Mouse (Mus musculus) cortical plate, adult 2 months (tissue): Measurements from ENCODE around the gene Map3k6. TPM values are rescaled to one million over a fixed set of nuclear protein-coding genes. Genes with fewer than 3 reads are reported as not detected.

Experiments
- H3K27ac ChIP-seq: fragments of 200-500 bp; 2 replicates; pipeline ENCODE4 v1.5.1; 2012; ENCODE audit warnings: low read length, control low read depth, inconsistent platforms; ENCODE audit not compliant: insufficient read depth
- H3K4me1 ChIP-seq: fragments of 200-500 bp; 2 replicates; pipeline ENCODE4 v1.6.1; 2011; ENCODE audit warnings: low read length; ENCODE audit not compliant: control insufficient read depth, insufficient read depth
- H3K4me3 ChIP-seq: fragments of 200-500 bp; 2 replicates; pipeline ENCODE4 v1.5.1; 2011; ENCODE audit warnings: mild to moderate bottlenecking, low read length, control low read depth; ENCODE audit not compliant: insufficient read depth
- CTCF ChIP-seq: fragments of 200-500 bp; IDR thresholded peaks from 2 replicates; pipeline ENCODE4 v1.5.1; 2011; ENCODE audit warnings: mild to moderate bottlenecking, control low read depth, low read length; ENCODE audit not compliant: insufficient read depth; ENCODE audit errors: extremely low read depth
- POLR2A ChIP-seq: fragments of 200-500 bp; IDR thresholded peaks from 2 replicates; pipeline ENCODE4 v1.6.1; 2011; ENCODE audit warnings: mild to moderate bottlenecking, low read length, control low read depth; ENCODE audit not compliant: insufficient read depth; ENCODE audit errors: extremely low read depth
- polyA plus RNA-seq: library from polyadenylated mRNA; depleted of rRNA; stranded (reverse); fragments of >200 nt; gene quantifications from 2 replicates; pipeline ENCODE4 v1.2.3, GENCODE M21; 2012; rRNA removed

The Map3k6 gene
- polyA plus RNA-seq, result 7.8 and 7.9 TPM in 2 replicates

DNA sequence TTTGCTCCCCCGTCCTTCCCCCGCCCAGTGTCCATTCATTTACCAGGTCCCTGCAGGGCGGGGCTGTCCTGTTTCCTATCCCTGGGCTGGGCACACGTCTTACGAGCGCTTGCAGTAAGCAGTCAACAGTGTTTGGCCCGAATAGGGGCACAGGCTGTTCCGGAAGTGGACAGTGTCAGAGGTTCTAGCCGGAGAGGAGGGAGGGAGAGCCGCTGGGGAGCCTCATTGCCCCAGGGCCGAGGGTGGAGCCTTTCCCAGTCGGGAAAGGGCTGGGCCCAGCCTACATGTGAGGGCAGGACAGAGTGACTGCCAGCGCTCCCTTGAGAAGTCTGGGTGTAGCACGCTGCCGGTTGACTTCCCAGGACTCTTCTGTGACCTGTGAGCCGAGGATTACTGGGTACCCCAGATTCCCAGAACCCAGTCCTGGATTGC, at the start of gene Map3k6:
Gene Map3k6, plus strand, starts transcription at position 329 of the 432 bp plus-strand sequence.
- TF ChIP-seq POLR2A, result peak; percentile 56
- TF ChIP-seq CTCF, result no peak
- H3K4me3 ChIP-seq, result peak within 1 kb of the TSS; percentile 40
- H3K4me1 ChIP-seq, result no peaks in the 10 kb centered on the region
- peak within 1 kb of the TSS; percentile 83 for H3K27ac ChIP-seq

DNA sequence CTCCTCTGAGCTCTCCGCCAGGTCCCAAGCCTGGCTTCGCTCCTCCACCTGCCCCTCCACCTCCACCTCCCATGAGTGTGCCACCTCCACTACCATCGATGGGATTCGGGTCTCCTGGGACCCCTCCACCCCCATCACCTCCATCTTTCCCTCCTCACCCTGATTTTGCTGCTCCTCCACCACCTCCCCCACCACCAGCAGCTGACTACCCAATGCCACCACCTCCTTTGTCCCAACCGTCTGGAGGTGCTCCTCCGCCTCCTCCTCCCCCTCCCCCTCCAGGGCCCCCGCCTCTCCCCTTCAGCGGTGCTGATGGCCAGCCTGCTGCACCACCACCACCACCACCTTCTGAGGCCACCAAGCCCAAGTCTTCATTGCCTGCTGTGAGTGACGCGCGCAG, 46.1 kb upstream of the Map3k6 start:
- Histone ChIP-seq H3K4me1 (0 out of 2 replicates have a peak, but pooled peaks cover 2% of the 10 kb centered on the region), H3K4me3 (no peak overlapping the region)
- no peak for TF ChIP-seq CTCF
- TF ChIP-seq POLR2A, result no peak

DNA sequence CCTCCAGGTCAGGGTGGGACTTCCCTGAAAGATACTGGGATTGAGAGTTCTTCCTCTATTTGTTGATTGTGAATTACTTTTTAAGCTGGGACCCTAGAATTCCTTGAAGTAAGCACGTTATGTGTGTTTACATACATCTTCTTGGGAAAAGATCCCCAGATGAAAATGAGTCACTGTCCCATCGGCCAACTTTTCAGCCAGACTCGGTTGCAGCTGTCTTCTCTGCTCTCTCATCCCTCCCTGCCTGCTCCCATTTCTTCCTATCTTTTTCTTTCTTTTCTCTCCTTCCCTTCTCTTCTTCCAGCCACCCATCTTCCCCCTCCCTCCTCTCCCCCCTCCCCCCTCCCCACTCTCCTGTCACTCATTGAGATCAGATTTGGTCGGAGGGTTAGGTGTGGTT, 45.6 kb upstream of the Map3k6 start:
- Histone ChIP-seq H3K4me1 (peaks cover 4% of the 10 kb centered on the region; the same call in 1 of the 2 replicates), H3K4me3 (no peak overlapping the region), H3K27ac (no peak overlapping the region)
- TF ChIP-seq CTCF, result no peak
- TF ChIP-seq POLR2A, result no peak

More for the DNA sequence above, 46.1 kb upstream of the Map3k6 start:
- no peak overlapping the region for H3K27ac ChIP-seq

DNA sequence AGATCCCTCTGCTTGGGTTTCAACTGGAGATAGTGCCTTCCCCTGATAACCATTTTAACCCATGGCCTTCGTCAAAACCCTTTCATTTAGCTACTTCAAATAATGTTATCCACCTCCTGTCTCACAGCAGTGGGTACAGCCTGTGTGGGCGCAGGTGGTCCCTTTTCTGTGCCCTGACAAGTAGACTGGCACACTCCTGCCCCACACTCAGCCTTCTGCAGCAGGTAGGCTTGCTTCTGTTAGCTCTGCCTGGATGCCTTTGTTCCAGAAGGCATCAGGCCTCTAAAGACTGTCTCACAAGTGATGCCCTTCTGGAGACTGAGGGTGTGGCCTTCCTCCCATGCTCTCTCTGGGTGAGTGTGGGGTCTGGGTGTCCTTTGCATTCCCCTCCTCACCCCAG, 44.5 kb upstream of the Map3k6 start:
- TF ChIP-seq CTCF (no peak), POLR2A (no peak)
- H3K4me3 ChIP-seq, result no peak overlapping the region
- peaks cover 8% of the 10 kb centered on the region; the same call in 1 of the 2 replicates for H3K4me1 ChIP-seq
- no peak overlapping the region for H3K27ac ChIP-seq

DNA sequence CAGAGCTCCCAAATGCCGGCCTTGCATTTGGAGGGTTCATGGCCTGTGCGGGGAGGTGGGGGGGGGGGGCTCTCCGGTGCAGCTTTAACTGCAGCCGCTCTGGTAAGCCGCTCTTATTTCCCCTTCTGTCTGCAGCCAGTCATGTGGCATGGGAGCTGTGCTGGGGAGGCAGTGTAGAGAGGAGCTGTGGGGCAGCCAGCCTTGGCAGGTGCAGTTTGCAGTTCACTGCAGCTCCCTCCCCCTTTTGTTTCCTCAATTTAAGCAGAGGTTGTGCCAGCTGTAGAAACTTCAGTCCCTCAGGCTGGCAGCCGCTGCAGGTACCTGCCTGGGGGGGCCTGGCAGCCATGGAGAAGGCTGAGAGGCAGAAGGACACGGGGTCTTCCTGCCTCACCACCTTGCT, 43.8 kb upstream of the Map3k6 start:
- Histone ChIP-seq H3K4me1 (peaks cover 8% of the 10 kb centered on the region; the same call in 1 of the 2 replicates), H3K27ac (peak overlapping the region; percentile 33; the same call in 1 of the 2 replicates), H3K4me3 (no peak overlapping the region)
- no peak for TF ChIP-seq POLR2A
- no peak for TF ChIP-seq CTCF

DNA sequence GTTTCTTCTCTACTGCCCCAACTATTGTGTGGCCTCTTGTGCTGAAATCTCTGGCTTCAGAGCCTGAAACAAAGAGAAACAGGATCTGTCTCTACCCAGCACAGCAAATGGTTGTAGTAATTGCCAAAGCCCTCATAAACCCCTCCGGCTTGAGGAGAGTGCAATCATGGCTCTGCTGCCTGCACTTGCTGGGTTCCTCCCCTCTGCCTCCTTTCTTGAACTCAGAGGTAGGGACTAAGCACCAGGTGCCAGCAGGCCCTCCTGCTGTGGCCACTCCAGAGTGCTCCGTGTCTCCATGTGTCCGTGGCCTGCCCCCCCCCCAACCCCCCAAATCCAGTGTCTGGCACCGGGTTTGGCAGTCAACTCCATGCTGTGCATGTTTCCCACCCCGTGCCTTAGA, 43.3 kb upstream of the Map3k6 start:
- no peak overlapping the region for H3K4me3 ChIP-seq
- peaks cover 8% of the 10 kb centered on the region; the same call in 1 of the 2 replicates for H3K4me1 ChIP-seq
- TF ChIP-seq CTCF (no peak), POLR2A (no peak)
- H3K27ac ChIP-seq, result peak overlapping the region; percentile 51; the same call in 1 of the 2 replicates

DNA sequence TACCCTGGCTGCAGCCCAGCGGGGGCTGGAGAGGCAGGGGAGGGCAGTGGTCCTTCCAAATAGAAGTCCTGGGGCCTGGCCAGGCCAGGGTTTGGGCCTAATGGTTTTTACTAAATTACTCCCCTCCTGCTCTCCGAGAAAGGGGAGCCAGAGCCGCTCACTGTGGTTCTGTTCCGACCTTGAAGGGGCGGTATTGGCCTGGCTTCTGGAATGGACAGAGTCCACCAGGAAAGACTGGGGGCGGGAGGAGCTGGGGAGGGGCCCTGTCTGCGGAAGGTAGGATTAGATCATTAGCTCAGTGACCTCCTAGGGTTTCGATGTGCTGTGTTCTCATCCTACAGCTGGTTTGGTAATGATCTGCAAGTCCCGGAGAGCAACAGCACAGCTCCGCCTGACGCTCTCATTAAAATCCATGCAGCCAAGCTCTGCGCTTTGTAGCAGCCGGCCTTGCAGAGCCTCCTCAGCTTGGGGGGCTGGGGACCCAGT, 42.8 kb upstream of the Map3k6 start:
- H3K27ac ChIP-seq, result no peak overlapping the region; the same call in 1 of the 2 replicates
- no peak for TF ChIP-seq POLR2A
- no peak for TF ChIP-seq CTCF
- H3K4me1 ChIP-seq, result peaks cover 8% of the 10 kb centered on the region; the same call in 1 of the 2 replicates
- H3K4me3 ChIP-seq, result no peak overlapping the region

DNA sequence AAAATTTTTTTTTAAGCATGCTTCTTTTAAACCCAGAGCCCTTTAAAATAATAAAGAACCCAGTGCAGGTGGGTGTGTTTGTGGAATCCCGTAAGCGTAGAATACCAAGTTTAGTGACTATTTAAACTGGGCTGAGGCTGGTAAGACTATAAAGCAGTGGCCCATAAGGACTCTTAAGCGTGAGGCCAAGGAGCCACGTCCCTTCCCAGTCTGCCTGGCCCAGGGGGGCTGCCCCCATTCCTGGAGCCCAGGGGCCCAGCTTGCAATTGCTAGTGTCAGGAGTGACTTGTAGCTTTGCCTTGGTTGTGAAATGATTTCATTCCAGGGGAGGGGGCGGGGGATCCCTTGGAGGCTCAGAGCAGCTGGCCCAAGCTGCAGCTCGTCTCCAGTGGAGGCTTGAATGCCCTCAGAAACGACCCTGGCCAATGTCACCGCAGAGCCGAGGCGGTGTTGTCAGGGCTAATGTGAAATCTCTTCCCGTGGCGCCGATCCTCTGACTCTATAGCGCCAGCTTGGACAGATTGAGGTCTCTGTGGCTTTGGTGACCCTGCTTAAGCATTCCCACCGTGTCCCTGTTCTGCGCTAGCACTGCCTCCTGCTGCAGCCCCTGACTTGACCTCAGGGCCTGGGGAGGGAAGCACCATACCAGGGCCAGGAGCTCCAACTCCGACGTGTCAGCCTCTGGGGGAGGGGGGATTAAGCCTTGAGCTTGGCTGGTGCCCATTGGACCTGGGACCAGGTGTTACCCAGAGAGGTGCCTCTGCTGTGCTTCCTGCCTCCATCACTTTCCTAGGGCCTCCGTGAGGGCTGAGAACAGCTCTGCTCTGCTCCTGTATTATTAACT, 42.1 kb upstream of the Map3k6 start:
- no peak overlapping the region for H3K4me3 ChIP-seq
- TF ChIP-seq CTCF (no peak), POLR2A (no peak)
- H3K27ac ChIP-seq, result no peak overlapping the region
- peaks cover 8% of the 10 kb centered on the region; the same call in 1 of the 2 replicates for H3K4me1 ChIP-seq

DNA sequence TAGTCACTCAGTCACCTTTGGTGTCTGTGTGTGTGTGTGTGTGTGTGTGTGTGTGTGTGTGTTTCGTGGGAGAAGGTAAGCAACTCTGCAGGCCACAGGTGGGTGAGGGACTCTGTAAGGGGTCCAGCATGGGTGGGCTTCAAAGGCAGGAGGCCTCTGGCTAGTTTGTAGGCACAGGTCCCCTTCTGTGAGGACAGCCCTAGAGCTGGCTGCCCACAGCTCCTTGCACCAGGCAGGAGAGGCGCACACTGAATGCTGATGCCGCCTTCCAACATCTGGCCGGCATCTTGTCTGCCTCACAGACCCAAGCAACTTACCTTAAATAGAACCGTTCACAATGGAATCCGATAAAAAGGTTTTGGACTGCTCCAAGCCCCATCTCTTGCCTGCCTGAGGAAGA, 40.9 kb upstream of the Map3k6 start:
- H3K4me1 ChIP-seq, result peaks cover 8% of the 10 kb centered on the region; the same call in 1 of the 2 replicates
- no peak overlapping the region for H3K27ac ChIP-seq
- TF ChIP-seq POLR2A (no peak), CTCF (no peak)
- H3K4me3 ChIP-seq, result no peak overlapping the region

DNA sequence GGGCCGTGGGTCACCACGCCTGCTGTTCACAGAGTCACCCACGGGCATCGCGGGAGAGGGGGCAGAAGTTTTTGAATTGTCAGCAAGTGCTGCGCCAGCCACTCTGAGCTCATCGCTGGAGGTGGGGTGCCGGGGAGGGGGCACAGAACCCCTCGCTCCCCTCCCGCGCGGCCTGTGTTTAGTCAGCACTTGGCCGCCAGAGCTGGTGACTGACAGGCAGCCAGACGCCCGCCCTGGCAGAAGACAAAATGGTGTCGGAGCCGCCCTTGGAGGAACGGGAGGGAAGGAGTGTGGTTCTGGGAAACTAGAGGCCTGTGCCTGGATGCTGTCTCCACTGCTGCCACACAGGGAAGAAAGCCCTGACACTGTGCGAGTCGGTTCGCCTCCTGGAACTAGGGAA, 40.3 kb upstream of the Map3k6 start:
- no peak overlapping the region for H3K27ac ChIP-seq
- TF ChIP-seq POLR2A (no peak), CTCF (no peak)
- H3K4me3 ChIP-seq, result no peak overlapping the region
- H3K4me1 ChIP-seq, result peaks cover 8% of the 10 kb centered on the region; the same call in 1 of the 2 replicates
